Mouse (Mus musculus): ENCODE data around the gene Dyx1c1. TPM values are rescaled to one million over a fixed set of nuclear protein-coding genes. Genes with fewer than 3 reads are reported as not detected.

The Dyx1c1 gene
- total RNA-seq, 1 experiment = 1.2 TPM

GRCm38 (mm10) chr9:72972984-72973383, 14.4 kb downstream of the Dyx1c1 start:
- TF ChIP-seq ZC3H11A (IDR thresholded peaks at IDR 0.05; ENCODE audit: borderline replicate concordance, low read depth, low read length) (no peak), CHD2 (IDR thresholded peaks at IDR 0.05; ENCODE audit: low read depth, low read length) (no peak), ZNF384 (IDR thresholded peaks at IDR 0.05; ENCODE audit: low read depth, low read length) (no peak), HCFC1 (IDR thresholded peaks at IDR 0.05; ENCODE audit: borderline replicate concordance, insufficient read depth, low read length) (no peak), MAFK (IDR thresholded peaks at IDR 0.05; ENCODE audit: insufficient read depth, low read depth, low read length) (no peak)
- no peak overlapping the region for H3K27ac ChIP-seq (ENCODE audit: insufficient read depth, low read depth, low read length, poor library complexity, severe bottlenecking)
- H3K36me3 ChIP-seq (ENCODE audit: control insufficient read depth, insufficient read depth, low read length, poor library complexity, severe bottlenecking) = no peaks in the 10 kb centered on the region
- H3K4me3 ChIP-seq (ENCODE audit: insufficient read depth in 1 of 2, low read depth in 1 of 2, low read length in 2 of 2, poor library complexity in 1 of 2, severe bottlenecking in 1 of 2) = no peak overlapping the region
- in situ Hi-C loops (cut with MboI; ENCODE audit: low sequenced_read_pairs in 2 of 2, unreplicated experiment in 2 of 2) = no loop called here
- peaks cover 0 to 2% of the 10 kb centered on the region in 2 experiments; a peak in 1 of 4 replicates for H3K4me1 ChIP-seq (ENCODE audit: control insufficient read depth in 2 of 2, insufficient read depth in 2 of 2, low read length in 2 of 2, poor library complexity in 1 of 2)
- no peaks in the 10 kb centered on the region for H3K9me3 ChIP-seq (ENCODE audit: control insufficient read depth, insufficient read depth, low read depth, low read length)
- no peak for DNase-seq (ENCODE audit: low read depth, low spot score)
- H3K9ac ChIP-seq (ENCODE audit: insufficient read depth, low read depth, low read length, poor library complexity, severe bottlenecking) = no peak overlapping the region

GRCm38 (mm10) chr9:72974734-72975133, 16.1 kb downstream of the Dyx1c1 start:
- Histone ChIP-seq H3K9me3 (ENCODE audit: control insufficient read depth, insufficient read depth, low read depth, low read length) (no peaks in the 10 kb centered on the region), H3K9ac (ENCODE audit: insufficient read depth, low read depth, low read length, poor library complexity, severe bottlenecking) (no peak overlapping the region), H3K4me1 (ENCODE audit: control insufficient read depth in 2 of 2, insufficient read depth in 2 of 2, low read length in 2 of 2, poor library complexity in 1 of 2) (peaks cover 0 to 2% of the 10 kb centered on the region in 2 experiments; a peak in 1 of 4 replicates), H3K4me3 (ENCODE audit: insufficient read depth in 1 of 2, low read depth in 1 of 2, low read length in 2 of 2, poor library complexity in 1 of 2, severe bottlenecking in 1 of 2) (no peak overlapping the region), H3K27ac (ENCODE audit: insufficient read depth, low read depth, low read length, poor library complexity, severe bottlenecking) (no peak overlapping the region), H3K36me3 (ENCODE audit: control insufficient read depth, insufficient read depth, low read length, poor library complexity, severe bottlenecking) (no peaks in the 10 kb centered on the region)
- DNase-seq (ENCODE audit: low read depth, low spot score) = no peak
- TF ChIP-seq HCFC1 (IDR thresholded peaks at IDR 0.05; ENCODE audit: borderline replicate concordance, insufficient read depth, low read length) (no peak), ZNF384 (IDR thresholded peaks at IDR 0.05; ENCODE audit: low read depth, low read length) (no peak), CHD2 (IDR thresholded peaks at IDR 0.05; ENCODE audit: low read depth, low read length) (no peak), MAFK (IDR thresholded peaks at IDR 0.05; ENCODE audit: insufficient read depth, low read depth, low read length) (no peak), ZC3H11A (IDR thresholded peaks at IDR 0.05; ENCODE audit: borderline replicate concordance, low read depth, low read length) (no peak)
- in situ Hi-C loops (cut with MboI; ENCODE audit: low sequenced_read_pairs in 2 of 2, unreplicated experiment in 2 of 2) = no loop called here

- TF ChIP-seq CHD2 (IDR thresholded peaks at IDR 0.05; ENCODE audit: low read depth, low read length) = no peak
- no peak for TF ChIP-seq HCFC1 (IDR thresholded peaks at IDR 0.05; ENCODE audit: borderline replicate concordance, insufficient read depth, low read length)
- no peak for TF ChIP-seq MAFK (IDR thresholded peaks at IDR 0.05; ENCODE audit: insufficient read depth, low read depth, low read length)
- TF ChIP-seq ZC3H11A (IDR thresholded peaks at IDR 0.05; ENCODE audit: borderline replicate concordance, low read depth, low read length) = no peak
- TF ChIP-seq ZNF384 (IDR thresholded peaks at IDR 0.05; ENCODE audit: low read depth, low read length) = no peak
- Histone ChIP-seq H3K9me3 (ENCODE audit: control insufficient read depth, insufficient read depth, low read depth, low read length) (no peaks in the 10 kb centered on the region), H3K9ac (ENCODE audit: insufficient read depth, low read depth, low read length, poor library complexity, severe bottlenecking) (no peak overlapping the region), H3K4me3 (ENCODE audit: insufficient read depth in 1 of 2, low read depth in 1 of 2, low read length in 2 of 2, poor library complexity in 1 of 2, severe bottlenecking in 1 of 2) (no peak overlapping the region), H3K36me3 (ENCODE audit: control insufficient read depth, insufficient read depth, low read length, poor library complexity, severe bottlenecking) (no peaks in the 10 kb centered on the region), H3K27ac (ENCODE audit: insufficient read depth, low read depth, low read length, poor library complexity, severe bottlenecking) (no peak overlapping the region), H3K4me1 (ENCODE audit: control insufficient read depth in 2 of 2, insufficient read depth in 2 of 2, low read length in 2 of 2, poor library complexity in 1 of 2) (no peaks in the 10 kb centered on the region)
- no peak for DNase-seq (ENCODE audit: low read depth, low spot score)
- in situ Hi-C loops (cut with MboI; ENCODE audit: low sequenced_read_pairs in 2 of 2, unreplicated experiment in 2 of 2) = no loop called here
These were observed 16.7 kb downstream of the Dyx1c1 start for GRCm38 (mm10) chr9:72975242-72975641.

GRCm38 (mm10) chr9:72983066-72983465, 24.5 kb downstream of the Dyx1c1 start:
- DNase-seq (ENCODE audit: low read depth, low spot score) = no peak
- in situ Hi-C loops (cut with MboI; ENCODE audit: low sequenced_read_pairs in 2 of 2, unreplicated experiment in 2 of 2) = no loop called here
- no peaks in the 10 kb centered on the region for H3K9me3 ChIP-seq (ENCODE audit: control insufficient read depth, insufficient read depth, low read depth, low read length)
- peaks cover 0 to 2% of the 10 kb centered on the region in 2 experiments; a peak in 2 of 4 replicates for H3K4me1 ChIP-seq (ENCODE audit: control insufficient read depth in 2 of 2, insufficient read depth in 2 of 2, low read length in 2 of 2, poor library complexity in 1 of 2)
- TF ChIP-seq ZNF384 (IDR thresholded peaks at IDR 0.05; ENCODE audit: low read depth, low read length) (no peak), MAFK (IDR thresholded peaks at IDR 0.05; ENCODE audit: insufficient read depth, low read depth, low read length) (no peak), HCFC1 (IDR thresholded peaks at IDR 0.05; ENCODE audit: borderline replicate concordance, insufficient read depth, low read length) (no peak), ZC3H11A (IDR thresholded peaks at IDR 0.05; ENCODE audit: borderline replicate concordance, low read depth, low read length) (no peak), CHD2 (IDR thresholded peaks at IDR 0.05; ENCODE audit: low read depth, low read length) (no peak)
- H3K36me3 ChIP-seq (ENCODE audit: control insufficient read depth, insufficient read depth, low read length, poor library complexity, severe bottlenecking) = no peaks in the 10 kb centered on the region
- H3K9ac ChIP-seq (ENCODE audit: insufficient read depth, low read depth, low read length, poor library complexity, severe bottlenecking) = no peak overlapping the region
- H3K4me3 ChIP-seq (ENCODE audit: insufficient read depth in 1 of 2, low read depth in 1 of 2, low read length in 2 of 2, poor library complexity in 1 of 2, severe bottlenecking in 1 of 2) = no peak overlapping the region
- no peak overlapping the region for H3K27ac ChIP-seq (ENCODE audit: insufficient read depth, low read depth, low read length, poor library complexity, severe bottlenecking)

All from ES-E14 (cell line).